Mouse (Mus musculus): ENCODE results near the gene Spns3. TPM values are rescaled to one million over a fixed set of nuclear protein-coding genes. Genes with fewer than 3 reads are reported as not detected.

The Spns3 gene
- polyA plus RNA-seq, 1 experiment from 2014 or later: not detected

- TF ChIP-seq CTCF (IDR thresholded peaks at IDR 0.05; ENCODE audit: low read depth): no peak
- H3K9me3 ChIP-seq (ENCODE audit: low read depth, low read length): no peaks in the 10 kb centered on the region
Observed at GRCm38 (mm10) chr11:72518449-72518848, 31.9 kb downstream of the Spns3 start.

GRCm38 (mm10) chr11:72514967-72515366 is 35.3 kb downstream of the Spns3 start:
- TF ChIP-seq CTCF (IDR thresholded peaks at IDR 0.05; ENCODE audit: low read depth): no peak
- no peak for DNase-seq
- H3K4me3 ChIP-seq (ENCODE audit: low read depth, low read length): no peak overlapping the region
- H3K27ac ChIP-seq (ENCODE audit: low read depth): no peak overlapping the region
- no peak overlapping the region for H3K9ac ChIP-seq
- H3K4me1 ChIP-seq (ENCODE audit: insufficient read depth): no peaks in the 10 kb centered on the region
- H3K36me3 ChIP-seq (ENCODE audit: insufficient read depth): no peaks in the 10 kb centered on the region
- no peaks in the 10 kb centered on the region for H3K27me3 ChIP-seq (ENCODE audit: insufficient read depth, low read length)
- H3K4me2 ChIP-seq: no peak overlapping the region
- H3K9me3 ChIP-seq (ENCODE audit: low read depth, low read length): no peaks in the 10 kb centered on the region
- ATAC-seq (ENCODE audit: insufficient read depth): no peak
- WGBS: 50% methylated on average over 3 of the region's 3 CpGs

More at GRCm38 (mm10) chr11:72518449-72518848, 31.9 kb downstream of the Spns3 start:
- Histone ChIP-seq H3K4me1 (ENCODE audit: insufficient read depth) (no peaks in the 10 kb centered on the region), H3K4me3 (ENCODE audit: low read depth, low read length) (no peak overlapping the region), H3K36me3 (ENCODE audit: insufficient read depth) (no peaks in the 10 kb centered on the region), H3K9ac (no peak overlapping the region), H3K4me2 (no peak overlapping the region), H3K27me3 (ENCODE audit: insufficient read depth, low read length) (no peaks in the 10 kb centered on the region), H3K27ac (ENCODE audit: low read depth) (no peak overlapping the region)
- ATAC-seq (ENCODE audit: insufficient read depth) (no peak), DNase-seq (no peak)
- 42% methylated on average over 2 of the region's 2 CpGs for WGBS

DNA sequence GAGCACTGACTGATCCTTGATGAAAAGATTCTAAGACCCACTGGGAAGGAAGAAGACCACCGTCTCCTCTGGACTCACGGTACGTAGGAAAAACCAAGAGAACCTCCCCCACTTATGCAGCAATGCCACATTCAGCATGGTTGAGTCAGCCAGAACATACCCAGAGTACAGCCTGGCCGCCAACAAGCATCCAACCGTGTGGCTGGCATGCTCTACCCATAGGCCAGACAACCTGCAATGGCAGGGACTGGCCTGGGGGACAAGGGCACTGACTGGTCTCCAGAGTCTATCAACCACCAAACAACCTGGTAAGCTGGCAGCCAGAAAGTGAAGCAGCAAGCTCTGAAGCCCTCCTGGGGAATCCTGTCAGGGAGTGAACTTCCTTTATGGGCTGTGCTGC is 41.7 kb downstream of the Spns3 start:
- WGBS: 90% methylated on average over 5 of the region's 5 CpGs
- Histone ChIP-seq H3K27me3 (ENCODE audit: insufficient read depth, low read length) (no peaks in the 10 kb centered on the region), H3K36me3 (ENCODE audit: insufficient read depth) (no peaks in the 10 kb centered on the region), H3K9me3 (ENCODE audit: low read depth, low read length) (no peaks in the 10 kb centered on the region), H3K4me2 (no peak overlapping the region), H3K4me1 (ENCODE audit: insufficient read depth) (no peaks in the 10 kb centered on the region), H3K4me3 (ENCODE audit: low read depth, low read length) (no peak overlapping the region), H3K27ac (ENCODE audit: low read depth) (no peak overlapping the region), H3K9ac (no peak overlapping the region)
- no peak for DNase-seq
- ATAC-seq (ENCODE audit: insufficient read depth): no peak
- no peak for TF ChIP-seq CTCF (IDR thresholded peaks at IDR 0.05; ENCODE audit: low read depth)

- no peak overlapping the region for H3K27ac ChIP-seq (ENCODE audit: low read depth)
- ATAC-seq (ENCODE audit: insufficient read depth) (no peak), DNase-seq (no peak)
- H3K4me3 ChIP-seq (ENCODE audit: low read depth, low read length): no peak overlapping the region
- no peaks in the 10 kb centered on the region for H3K4me1 ChIP-seq (ENCODE audit: insufficient read depth)
- no peaks in the 10 kb centered on the region for H3K36me3 ChIP-seq (ENCODE audit: insufficient read depth)
- H3K9ac ChIP-seq: no peak overlapping the region
- H3K27me3 ChIP-seq (ENCODE audit: insufficient read depth, low read length): no peaks in the 10 kb centered on the region
- no peaks in the 10 kb centered on the region for H3K9me3 ChIP-seq (ENCODE audit: low read depth, low read length)
- H3K4me2 ChIP-seq: no peak overlapping the region
- no peak for TF ChIP-seq CTCF (IDR thresholded peaks at IDR 0.05; ENCODE audit: low read depth)
Observed at GRCm38 (mm10) chr11:72507651-72508050, 42.7 kb downstream of the Spns3 start.

DNA sequence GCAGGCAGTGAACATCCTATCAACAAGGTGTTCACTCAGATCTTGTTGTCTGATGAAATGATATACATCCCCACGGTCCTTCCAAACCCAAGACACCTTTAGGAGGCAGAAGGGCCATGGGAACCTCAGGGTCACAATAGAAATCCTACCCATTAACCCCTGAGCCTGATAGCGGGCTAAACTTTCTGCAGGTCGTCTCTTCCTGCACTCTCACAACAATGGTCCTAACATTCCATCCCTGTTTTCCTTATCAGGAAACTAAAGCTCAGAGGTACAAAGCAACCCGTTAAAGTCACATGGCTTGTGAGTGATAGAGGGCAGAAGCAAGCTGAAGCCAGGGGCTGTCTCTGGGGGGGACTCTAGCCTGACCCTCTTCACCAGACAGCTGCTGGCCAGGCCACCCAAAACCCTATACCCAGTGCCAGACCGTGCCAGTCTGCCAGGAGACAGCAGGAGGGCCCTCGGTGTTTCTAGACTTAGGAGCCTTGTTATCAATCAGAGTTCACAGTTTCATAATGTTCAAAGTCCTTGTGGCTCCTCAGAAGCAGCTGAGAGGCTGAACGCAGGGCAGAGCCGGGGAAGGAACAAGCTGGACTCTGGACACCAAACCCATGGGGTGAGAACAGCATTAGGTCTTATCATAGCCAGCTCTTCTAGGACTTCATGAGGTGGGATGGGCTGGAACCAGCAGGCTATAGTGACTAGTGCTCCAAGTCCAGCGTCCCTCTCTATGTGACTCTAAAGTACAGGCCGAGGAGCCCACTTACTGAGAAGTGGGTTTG is 46.1 kb downstream of the Spns3 start:
- DNase-seq: no peak
- H3K4me2 ChIP-seq: no peak overlapping the region
- TF ChIP-seq CTCF (IDR thresholded peaks at IDR 0.05; ENCODE audit: low read depth): no peak
- H3K9ac ChIP-seq: no peak overlapping the region
- 55% methylated on average over 10 of the region's 10 CpGs for WGBS
- no peak overlapping the region for H3K27ac ChIP-seq (ENCODE audit: low read depth)
- no peaks in the 10 kb centered on the region for H3K36me3 ChIP-seq (ENCODE audit: insufficient read depth)
- H3K27me3 ChIP-seq (ENCODE audit: insufficient read depth, low read length): no peaks in the 10 kb centered on the region
- no peak overlapping the region for H3K4me3 ChIP-seq (ENCODE audit: low read depth, low read length)
- no peaks in the 10 kb centered on the region for H3K9me3 ChIP-seq (ENCODE audit: low read depth, low read length)
- no peak for ATAC-seq (ENCODE audit: insufficient read depth)
- no peaks in the 10 kb centered on the region for H3K4me1 ChIP-seq (ENCODE audit: insufficient read depth)

DNA sequence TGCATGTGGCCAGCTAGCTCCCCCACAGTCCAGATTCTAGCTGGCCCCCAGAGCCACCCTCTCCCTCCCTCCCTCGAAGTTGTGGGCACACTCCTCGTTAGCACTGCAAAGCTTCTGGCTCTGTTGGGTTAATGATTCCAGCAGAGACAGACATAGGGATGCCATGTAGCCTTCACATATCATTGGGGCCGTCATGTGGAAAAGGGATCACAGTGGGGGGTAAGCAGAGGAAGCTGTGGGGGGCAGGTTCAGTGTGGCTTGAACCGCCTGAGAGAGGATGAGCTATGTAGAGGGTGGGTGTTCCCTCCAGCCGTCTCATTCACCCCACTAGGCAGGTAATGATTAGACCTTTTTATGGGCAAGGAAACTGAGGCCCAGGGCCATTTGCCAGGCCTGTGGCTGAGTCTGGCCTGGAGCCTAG is 46.8 kb downstream of the Spns3 start:
- 38% methylated on average over 5 of the region's 5 CpGs for WGBS
- no peak overlapping the region for H3K4me2 ChIP-seq
- no peak overlapping the region for H3K27ac ChIP-seq (ENCODE audit: low read depth)
- ATAC-seq (ENCODE audit: insufficient read depth) (no peak), DNase-seq (no peak)
- H3K4me3 ChIP-seq (ENCODE audit: low read depth, low read length): no peak overlapping the region
- no peak overlapping the region for H3K9ac ChIP-seq
- no peak for TF ChIP-seq CTCF (IDR thresholded peaks at IDR 0.05; ENCODE audit: low read depth)
- H3K9me3 ChIP-seq (ENCODE audit: low read depth, low read length): no peaks in the 10 kb centered on the region
- no peaks in the 10 kb centered on the region for H3K36me3 ChIP-seq (ENCODE audit: insufficient read depth)
- H3K4me1 ChIP-seq (ENCODE audit: insufficient read depth): no peaks in the 10 kb centered on the region
- no peaks in the 10 kb centered on the region for H3K27me3 ChIP-seq (ENCODE audit: insufficient read depth, low read length)

GRCm38 (mm10) chr11:72502236-72502635 is 48.1 kb downstream of the Spns3 start:
- Histone ChIP-seq H3K27me3 (ENCODE audit: insufficient read depth, low read length) (no peaks in the 10 kb centered on the region), H3K36me3 (ENCODE audit: insufficient read depth) (no peaks in the 10 kb centered on the region), H3K9ac (no peak overlapping the region), H3K27ac (ENCODE audit: low read depth) (no peak overlapping the region), H3K4me3 (ENCODE audit: low read depth, low read length) (no peak overlapping the region), H3K4me2 (no peak overlapping the region), H3K9me3 (ENCODE audit: low read depth, low read length) (no peaks in the 10 kb centered on the region), H3K4me1 (ENCODE audit: insufficient read depth) (no peaks in the 10 kb centered on the region)
- DNase-seq: no peak
- no peak for ATAC-seq (ENCODE audit: insufficient read depth)
- no peak for TF ChIP-seq CTCF (IDR thresholded peaks at IDR 0.05; ENCODE audit: low read depth)
- 23% methylated on average over 8 of the region's 8 CpGs for WGBS
